Mouse (Mus musculus) activated CD4-positive, CD25-positive, alpha-beta regulatory T cell, adult 4 months (primary cell): Measurements from ENCODE around the gene Vmn1r85. TPM values are rescaled to one million over a fixed set of nuclear protein-coding genes. Genes with fewer than 3 reads are reported as not detected.
A peak's percentile ranks its signal among the peaks of the same experiment; 100 is the strongest.

Experiments used
- ATAC-seq: one replicate; pipeline ENCODE4 v1.8.0; 2017
- polyA plus RNA-seq, 2 experiments: library from polyadenylated mRNA; unstranded; fragments of 100-300 nt; shearing (Covaris generic); gene quantifications; one replicate each; pipeline ENCODE4 v1.2.1; 2017

Gene Vmn1r85
- polyA plus RNA-seq, 2 experiments from 2014 or later = 0.08 TPM; not detected in 1

DNA sequence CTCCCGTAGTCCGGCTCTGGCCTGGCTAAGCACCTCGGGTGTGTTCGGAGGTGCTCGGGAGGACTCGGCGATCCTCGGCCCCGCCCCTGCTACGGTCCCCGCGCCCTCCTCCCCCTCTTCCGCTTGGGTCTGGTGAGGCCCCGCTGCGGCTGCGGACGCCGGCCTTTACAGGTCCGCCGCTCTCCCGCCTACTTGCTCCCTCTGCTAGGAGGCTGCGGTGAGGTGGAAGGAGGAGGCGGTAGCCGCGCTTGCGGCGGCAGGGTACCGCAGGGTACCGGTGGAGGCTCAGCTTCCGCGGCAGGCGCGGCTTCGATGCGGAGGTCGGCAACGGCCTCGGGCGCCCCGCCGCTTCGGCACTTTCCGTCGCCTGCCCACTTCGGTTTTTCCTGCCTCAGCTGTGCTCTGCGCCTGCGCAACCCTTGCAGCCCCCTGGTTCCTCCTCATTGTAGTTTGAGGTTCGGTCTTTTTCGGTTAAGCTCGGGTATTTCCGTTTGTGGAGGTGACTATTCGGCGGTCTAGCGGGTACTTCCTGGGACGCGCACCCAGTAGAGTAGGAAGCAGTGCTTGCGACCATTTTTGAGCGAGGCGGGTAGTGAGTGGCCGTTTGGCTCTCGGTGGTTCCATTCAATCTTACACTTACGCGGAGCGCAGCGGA, 56.9 kb downstream of the Vmn1r85 start, which contains the start of gene Ube2m:
TSS of gene Ube2m (minus strand) at position 375 of the 655 bp plus-strand sequence.
- peak; percentile 78 for ATAC-seq

DNA sequence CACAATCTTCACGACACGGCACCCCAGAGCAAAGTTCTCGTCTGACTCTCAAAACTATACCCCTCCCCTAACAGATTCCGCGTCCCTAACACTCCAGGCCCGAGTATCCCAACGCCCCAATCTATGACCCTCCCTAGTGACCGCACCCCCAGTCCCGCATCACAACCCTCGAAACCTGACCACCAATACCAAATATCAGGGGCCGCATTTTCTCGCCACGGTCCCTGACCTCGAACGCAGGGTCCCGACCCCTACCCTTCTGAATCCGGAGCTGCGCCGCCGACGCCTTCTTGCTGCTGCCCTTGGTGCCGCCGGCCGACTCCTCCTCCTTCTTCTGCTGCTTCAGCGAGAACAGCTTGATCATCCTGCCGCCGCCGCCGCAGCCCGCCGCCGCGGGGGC, 57.6 kb downstream of the Vmn1r85 start:
- ATAC-seq = no peak

DNA sequence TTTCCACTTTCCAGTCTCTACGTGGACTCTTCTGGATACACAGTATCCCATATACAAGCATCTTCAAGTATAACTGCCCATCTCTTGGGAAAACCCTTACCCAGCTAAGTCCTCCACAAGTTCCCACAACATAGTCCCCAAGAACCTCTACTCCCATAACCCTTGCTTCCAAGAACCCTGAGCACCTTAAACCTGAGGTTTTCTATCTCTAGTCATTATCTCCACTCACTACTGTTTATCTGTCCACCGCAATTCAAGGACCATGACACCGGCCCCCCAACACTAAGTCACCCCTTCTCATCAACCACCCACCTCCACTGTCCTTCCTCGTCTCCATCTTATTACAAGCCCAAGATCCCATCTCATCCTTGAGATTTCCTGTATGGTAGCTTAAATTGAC, 58.2 kb downstream of the Vmn1r85 start:
- ATAC-seq = no peak

DNA sequence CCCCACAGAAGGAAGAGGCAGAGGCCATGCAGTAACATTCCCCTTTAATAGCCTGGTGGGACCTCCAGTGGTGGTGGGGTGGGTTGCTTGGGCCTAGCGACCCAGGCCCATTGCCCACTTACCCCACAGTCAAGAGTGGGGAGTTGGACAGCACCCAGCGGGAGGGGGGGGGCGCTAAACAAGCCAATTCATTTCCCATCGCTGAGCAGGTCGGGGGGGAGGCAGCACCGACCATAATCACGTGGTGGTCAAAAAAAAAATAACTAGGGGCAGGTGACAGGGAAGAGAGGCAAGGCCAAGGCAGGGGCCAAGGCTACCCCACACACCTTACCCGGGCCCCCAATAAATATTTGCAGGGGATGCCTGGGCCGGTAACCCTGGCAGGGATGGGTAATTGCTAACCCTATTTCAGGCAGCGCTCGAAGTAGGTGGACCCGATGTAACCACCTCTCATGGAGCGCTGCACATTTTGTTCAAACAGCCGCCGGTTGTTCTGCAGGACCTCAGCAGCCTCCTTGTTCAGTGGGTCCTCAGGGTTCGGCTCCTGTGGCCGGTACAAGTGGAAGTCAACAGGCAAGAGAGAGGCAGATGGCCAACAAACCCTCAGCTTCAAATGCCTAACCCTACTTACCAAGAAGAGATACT, 59.6 kb downstream of the Vmn1r85 start:
- ATAC-seq = no peak

DNA sequence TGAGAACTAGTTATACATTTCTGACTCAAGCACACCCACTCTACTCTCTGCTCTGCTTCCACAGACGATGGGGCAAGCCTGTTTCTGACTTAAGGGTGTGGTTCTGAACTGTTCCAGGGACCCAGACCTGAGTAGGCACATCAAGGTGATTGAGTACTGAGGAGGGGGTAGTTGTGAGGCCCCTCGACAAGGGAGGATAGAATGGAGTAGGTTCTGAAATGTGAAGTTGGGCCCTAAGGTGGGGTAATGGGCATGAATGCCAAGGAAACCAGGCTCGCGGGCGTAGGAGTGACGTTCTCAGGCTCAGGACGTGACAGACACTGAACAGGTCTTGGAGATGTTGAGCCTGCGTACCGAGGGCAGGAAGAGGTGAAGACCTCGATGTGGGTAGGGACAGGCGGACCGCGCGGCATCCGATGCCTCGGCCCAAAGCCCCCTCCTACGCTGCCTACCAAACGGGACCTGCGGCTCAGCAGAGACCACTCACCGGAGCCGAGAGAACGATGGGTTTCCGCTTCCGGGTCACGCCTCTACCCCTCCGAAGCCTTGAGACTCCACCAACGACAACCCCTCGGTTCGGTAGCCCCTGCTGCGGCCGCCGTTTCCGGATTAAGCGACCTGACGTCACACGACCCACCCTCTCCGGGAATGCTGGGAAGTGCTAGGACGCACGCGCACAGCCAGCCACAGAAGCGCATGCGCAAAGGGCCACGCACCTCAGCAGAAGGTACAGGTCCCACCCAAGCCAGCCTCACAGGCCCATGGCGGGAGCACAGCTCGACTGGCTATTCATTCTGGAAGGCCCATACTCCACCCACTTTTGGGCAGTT, 60.6 kb downstream of the Vmn1r85 start, which contains the start of gene Chmp2a:
TSS of gene Chmp2a (minus strand) at position 660 of the 830 bp plus-strand sequence.
- peak; percentile 53 for ATAC-seq

DNA sequence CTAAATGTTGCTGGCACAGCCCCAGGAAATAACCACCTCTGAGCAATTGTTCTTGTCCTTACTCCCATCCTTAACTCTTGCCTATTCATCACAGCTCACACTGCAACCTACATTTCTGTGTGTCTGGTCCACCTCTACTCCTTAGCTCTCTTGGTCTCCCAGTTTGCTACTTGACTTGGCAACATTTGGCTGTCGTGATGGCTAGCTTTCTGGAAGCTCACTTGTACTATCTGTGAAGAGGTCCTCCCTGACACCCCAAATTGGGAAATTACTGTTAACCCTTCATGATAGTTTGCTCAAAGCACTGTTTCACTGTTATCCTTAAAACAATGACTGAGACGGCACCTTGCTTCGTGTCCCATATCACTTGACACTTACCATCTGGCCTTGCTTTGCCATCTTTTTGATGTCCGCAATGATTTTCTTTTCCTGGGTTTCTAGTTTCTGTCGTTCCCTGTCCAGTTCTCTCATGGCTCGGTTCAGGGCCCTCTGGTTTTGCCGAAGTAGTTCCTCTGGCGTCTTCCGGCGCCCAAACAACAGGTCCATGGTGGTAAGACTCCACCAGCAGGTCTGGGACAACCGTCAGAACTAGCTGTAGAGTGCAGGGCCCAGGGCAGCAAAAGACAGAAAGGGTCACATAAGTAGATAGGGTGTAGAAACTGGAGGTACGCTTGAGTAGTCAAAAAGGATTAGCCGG, 61.4 kb downstream of the Vmn1r85 start:
- no peak for ATAC-seq

Other genes starting within 250 kb of the Vmn1r85 start
- 1 to 10 TPM in 1 of 2 experiments, under 1 TPM in 1; 0.84 to 2.4 TPM for gene Zfp128, start 214.0 kb downstream of the Vmn1r85 start, polyA plus RNA-seq
- 10 to 100 TPM in 1 of 2 experiments, 1 to 10 TPM in 1; 6.6 to 10.9 TPM for gene Zscan22, start 197.4 kb downstream of the Vmn1r85 start, polyA plus RNA-seq
- 1,000 to 10,000 TPM; 2,813 to 3,009 TPM for gene Rps5, start 172.9 kb downstream of the Vmn1r85 start, polyA plus RNA-seq
- gene Rnf225, start 167.8 kb downstream of the Vmn1r85 start, polyA plus RNA-seq = not detected
- 1 to 10 TPM; 2.4 to 3.4 TPM for gene Zfp324, start 129.3 kb downstream of the Vmn1r85 start, polyA plus RNA-seq
- 1 to 10 TPM; 2.6 to 3.3 TPM for gene Zfp446, start 117.3 kb downstream of the Vmn1r85 start, polyA plus RNA-seq
- under 1 TPM in 1 of 2 experiments, not detected in 1; 0.29 TPM for gene Slc27a5, start 97.0 kb downstream of the Vmn1r85 start, polyA plus RNA-seq
- gene Trim28, start 96.1 kb downstream of the Vmn1r85 start, polyA plus RNA-seq = 10 to 100 TPM; 45.5 to 59.4 TPM
- gene Zbtb45, start 85.1 kb downstream of the Vmn1r85 start, polyA plus RNA-seq = 1 to 10 TPM; 4.6 to 7.0 TPM
- 100 to 1,000 TPM; 300 to 349 TPM for gene Chmp2a, start 60.4 kb downstream of the Vmn1r85 start, polyA plus RNA-seq
- gene Ube2m, start 56.9 kb downstream of the Vmn1r85 start, polyA plus RNA-seq = 10 to 100 TPM; 15.3 to 16.9 TPM
- gene Mzf1, start 40.4 kb downstream of the Vmn1r85 start, polyA plus RNA-seq = under 1 TPM; 0.45 to 0.46 TPM
- gene Vmn1r86, start 24.7 kb upstream of the Vmn1r85 start, polyA plus RNA-seq = not detected
- under 1 TPM in 1 of 2 experiments, not detected in 1; 0.25 TPM for gene Vmn1r87, start 45.0 kb upstream of the Vmn1r85 start, polyA plus RNA-seq
- gene Vmn1r88, start 64.4 kb upstream of the Vmn1r85 start, polyA plus RNA-seq = under 1 TPM in 1 of 2 experiments, not detected in 1; 0.15 TPM
- gene Vmn1r89, start 117.8 kb upstream of the Vmn1r85 start, polyA plus RNA-seq = not detected
- 10 to 100 TPM; 39.0 to 50.7 TPM for gene Lig1, start 182.1 kb upstream of the Vmn1r85 start, polyA plus RNA-seq
- gene Zswim9, start 183.5 kb upstream of the Vmn1r85 start, polyA plus RNA-seq = 1 to 10 TPM; 1.9 to 2.2 TPM
- gene Pla2g4c, start 229.5 kb upstream of the Vmn1r85 start, polyA plus RNA-seq = under 1 TPM; 0.41 to 0.61 TPM